Mouse (Mus musculus): ENCODE measurements around the gene A4galt. TPM values are rescaled to one million over a fixed set of nuclear protein-coding genes. Genes with fewer than 3 reads are reported as not detected.

The A4galt gene
- total and polyA plus RNA-seq, 2 experiments from 2014 or later = 5.1 to 7.9 TPM

DNA sequence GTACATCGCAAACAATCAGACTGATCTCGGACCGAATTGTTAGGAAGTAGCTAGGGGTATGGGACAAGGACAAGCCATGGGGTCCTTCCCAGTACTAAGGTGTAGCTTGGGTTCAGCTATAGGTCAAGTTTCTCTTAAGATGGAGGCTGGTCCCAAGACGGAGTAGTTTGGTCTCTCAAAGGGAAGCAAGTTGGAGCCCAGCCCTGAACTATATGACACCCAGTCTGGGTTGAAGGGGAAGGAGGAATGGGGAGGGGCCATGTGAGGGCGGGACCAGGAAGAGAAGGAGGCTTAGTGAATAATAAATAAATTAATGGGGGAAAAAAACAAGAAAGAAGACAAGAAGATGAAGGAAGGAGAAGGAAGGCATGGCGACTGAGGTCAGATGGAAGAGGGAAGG lies 71.6 kb downstream of the A4galt start:
- Histone ChIP-seq H3K36me3 (ENCODE audit: insufficient read depth, low read length) (no peaks in the 10 kb centered on the region), H3K4me2 (ENCODE audit: low read depth, low read length, poor library complexity, severe bottlenecking) (no peak overlapping the region), H3K9me3 (ENCODE audit: low read length) (no peaks in the 10 kb centered on the region), H3K9ac (replicated peaks; ENCODE audit: low read length, poor library complexity, severe bottlenecking) (no peak overlapping the region), H3K27me3 (ENCODE audit: insufficient read depth, low read length) (no peaks in the 10 kb centered on the region), H3K4me1 (ENCODE audit: insufficient read depth, low read length) (no peaks in the 10 kb centered on the region), H3K4me3 (ENCODE audit: low read depth, low read length) (no peak overlapping the region), H3K27ac (ENCODE audit: low read depth, low read length) (no peak overlapping the region)
- no peak for TF ChIP-seq CTCF (IDR thresholded peaks at IDR 0.05)
- DNase-seq (ENCODE audit: low spot score) = no peak
- WGBS = 86% methylated on average over 6 of the region's 6 CpGs
- ATAC-seq (ENCODE audit: low FRiP score) = no peak

Other genes starting within 250 kb of the A4galt start
- 3.3 and 4.1 TPM in 2 replicates for gene Nfam1, start 218.5 kb downstream of the A4galt start, total RNA-seq (2014; rRNA removed)
- 1.9 and 2.6 TPM in 2 replicates for gene Nfam1, start 218.5 kb downstream of the A4galt start, polyA plus RNA-seq (2015; fragmentation: Nextera tagmentation; extraction: Ambion mirVana)
- gene Serhl, start 162.3 kb downstream of the A4galt start, total RNA-seq (2014; rRNA removed) = 4.2 and 6.7 TPM in 2 replicates
- gene Serhl, start 162.3 kb downstream of the A4galt start, polyA plus RNA-seq (2015; fragmentation: Nextera tagmentation; extraction: Ambion mirVana) = 38.5 and 40.0 TPM in 2 replicates
- 171 and 228 TPM in 2 replicates for gene Rrp7a, start 129.0 kb downstream of the A4galt start, total RNA-seq (2014; rRNA removed)
- gene Rrp7a, start 129.0 kb downstream of the A4galt start, polyA plus RNA-seq (2015; fragmentation: Nextera tagmentation; extraction: Ambion mirVana) = 92.7 and 95.2 TPM in 2 replicates
- 93.3 and 114 TPM in 2 replicates for gene Poldip3, start 102.4 kb downstream of the A4galt start, total RNA-seq (2014; rRNA removed)
- 108 and 110 TPM in 2 replicates for gene Poldip3, start 102.4 kb downstream of the A4galt start, polyA plus RNA-seq (2015; fragmentation: Nextera tagmentation; extraction: Ambion mirVana)
- 76.8 and 86.5 TPM in 2 replicates for gene Cyb5r3, start 79.2 kb downstream of the A4galt start, total RNA-seq (2014; rRNA removed)
- gene Cyb5r3, start 79.2 kb downstream of the A4galt start, polyA plus RNA-seq (2015; fragmentation: Nextera tagmentation; extraction: Ambion mirVana) = 127 and 146 TPM in 2 replicates
- gene Arfgap3, start 98.5 kb upstream of the A4galt start, total RNA-seq (2014; rRNA removed) = 41.8 and 44.0 TPM in 2 replicates
- 36.4 and 36.8 TPM in 2 replicates for gene Arfgap3, start 98.5 kb upstream of the A4galt start, polyA plus RNA-seq (2015; fragmentation: Nextera tagmentation; extraction: Ambion mirVana)
- 14.6 and 21.3 TPM in 2 replicates for gene Pacsin2, start 212.8 kb upstream of the A4galt start, total RNA-seq (2014; rRNA removed)
- gene Pacsin2, start 212.8 kb upstream of the A4galt start, polyA plus RNA-seq (2015; fragmentation: Nextera tagmentation; extraction: Ambion mirVana) = 16.2 and 16.7 TPM in 2 replicates

Data from midbrain, postnatal 0 days (tissue).